Mouse (Mus musculus): ENCODE measurements around the gene Dyrk1a.

The Dyrk1a gene

DNA sequence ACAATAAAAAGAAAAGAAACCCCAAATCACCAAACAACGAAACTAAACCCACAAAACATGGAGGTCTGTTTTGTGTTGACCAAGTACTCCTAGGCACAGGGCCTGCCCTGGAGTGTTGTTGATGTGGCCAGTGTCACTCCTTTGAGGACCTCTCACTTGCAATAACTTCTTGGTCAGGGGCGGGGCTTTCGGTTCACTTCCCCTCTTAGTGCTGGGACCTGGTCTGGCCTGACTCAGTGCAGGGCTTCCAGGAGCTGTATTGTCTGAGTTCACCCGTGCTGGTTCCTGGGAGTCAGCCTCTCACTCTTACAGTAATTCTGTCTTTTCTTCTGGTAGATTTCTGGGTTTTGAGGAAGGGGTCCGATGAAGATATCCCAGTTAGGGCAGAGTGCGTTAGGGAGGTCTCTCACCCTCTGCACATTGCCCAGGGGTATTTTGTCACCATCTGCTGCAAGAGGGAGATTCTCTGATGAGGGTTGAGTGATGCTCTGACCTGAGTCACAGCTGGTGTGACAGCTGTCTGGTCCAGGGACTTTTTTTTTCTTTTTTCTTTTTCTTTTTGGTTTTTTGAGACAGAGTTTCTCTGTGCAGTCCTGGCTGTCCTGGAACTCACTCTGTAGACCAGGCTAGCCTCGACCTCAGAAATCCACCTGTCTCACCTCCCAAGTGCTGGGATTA lies 150.8 kb downstream of the Dyrk1a start:
- DNase-seq, result no peak

GRCm38 (mm10) chr16:94721549-94722006 lies 151.8 kb downstream of the Dyrk1a start:
- no peak for DNase-seq

GRCm38 (mm10) chr16:94722936-94723335 lies 153.1 kb downstream of the Dyrk1a start:
- no peak for DNase-seq

- DNase-seq, result peak; percentile 75 to 80
Measured at GRCm38 (mm10) chr16:94724061-94724596, 154.3 kb downstream of the Dyrk1a start.

DNA sequence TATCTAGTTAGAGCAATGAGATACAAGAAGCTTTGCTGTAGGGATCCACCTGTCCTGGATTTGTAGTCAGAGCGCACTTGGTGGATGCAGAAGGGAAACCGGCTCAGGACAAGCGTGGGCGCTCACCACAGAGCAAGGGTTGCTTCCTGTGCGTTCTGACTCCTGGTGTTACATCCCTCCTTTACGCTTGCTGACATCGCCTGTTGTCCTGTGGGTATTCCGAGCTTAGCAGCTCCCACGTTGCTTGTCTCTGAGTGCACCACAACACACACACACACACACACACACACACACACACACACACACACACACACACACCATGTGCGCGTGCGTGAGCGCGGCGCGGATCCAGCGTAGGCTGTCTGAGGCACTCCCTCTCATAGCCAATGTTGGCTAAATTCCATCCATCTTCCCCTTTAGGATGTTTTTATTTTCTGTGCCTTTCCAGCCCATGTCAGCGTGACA lies 155.0 kb downstream of the Dyrk1a start:
- peak; percentile 17 to 37 for DNase-seq

GRCm38 (mm10) chr16:94729236-94729635 lies 159.4 kb downstream of the Dyrk1a start:
- DNase-seq, result no peak

- DNase-seq, result no peak
Measured at GRCm38 (mm10) chr16:94731027-94731426, 161.2 kb downstream of the Dyrk1a start.

- no peak for DNase-seq
Measured at GRCm38 (mm10) chr16:94735472-94735871, 165.7 kb downstream of the Dyrk1a start.

GRCm38 (mm10) chr16:94736462-94737358 lies 166.9 kb downstream of the Dyrk1a start:
- no peak for DNase-seq

- DNase-seq, result no peak
Measured at GRCm38 (mm10) chr16:94737359-94737687, 167.5 kb downstream of the Dyrk1a start.

- peak; percentile 40 to 56 for DNase-seq
Measured at GRCm38 (mm10) chr16:94743853-94744501, 174.2 kb downstream of the Dyrk1a start.

- peak in 1 of 2 experiments; percentile 64 for DNase-seq
Measured at GRCm38 (mm10) chr16:94745016-94745415, 175.2 kb downstream of the Dyrk1a start.
